Mouse (Mus musculus) kidney, postnatal 0 days (tissue): Measurements from ENCODE around the gene Asb16. TPM values are rescaled to one million over a fixed set of nuclear protein-coding genes. Genes with fewer than 3 reads are reported as not detected.
A peak's percentile ranks its signal among the peaks of the same experiment; 100 is the strongest.
"Not testable (repeated sequence)": the region's sequence is repeated elsewhere in the genome, so short reads cannot be mapped to it uniquely, and the experiment has no call there.

Experiments
- ATAC-seq: fragments of 200-750 bp; cut with Nextera tagmentation; replicated peaks from 2 replicates; pipeline ENCODE4 v1.8.0; 2017; ENCODE audit warnings: low read depth, moderate number of reproducible peaks, moderate TSS enrichment, moderate library complexity; ENCODE audit not compliant: low FRiP score
- DNase-seq: peaks from one replicate; pipeline ENCODE4 v3.0.0-alpha.2; 2016; ENCODE audit warnings: low spot score
- H3K27ac ChIP-seq: fragments of 300-500 bp; sonication (generic); 2 replicates; pipeline ENCODE4 v1.5.1; 2014; ENCODE audit warnings: mild to moderate bottlenecking
- H3K27me3 ChIP-seq: fragments of 300-500 bp; sonication (generic); 2 replicates; pipeline ENCODE4 v1.6.1; 2014; ENCODE audit warnings: low read length, mixed read lengths; ENCODE audit not compliant: insufficient read depth
- H3K36me3 ChIP-seq: fragments of 300-500 bp; sonication (generic); 2 replicates; pipeline ENCODE4 v1.6.1; 2014; ENCODE audit warnings: low read length, mixed read lengths; ENCODE audit not compliant: insufficient read depth
- H3K4me1 ChIP-seq: fragments of 300-500 bp; sonication (generic); replicated peaks from 2 replicates; pipeline ENCODE4 v1.6.1; 2014; ENCODE audit warnings: antibody characterized with exemption, low read length, mixed read lengths; ENCODE audit not compliant: insufficient read depth
- H3K4me2 ChIP-seq: fragments of 300-500 bp; sonication (generic); 2 replicates; pipeline ENCODE4 v1.6.1; 2014; ENCODE audit warnings: mild to moderate bottlenecking, low read length, moderate library complexity, mixed read lengths
- H3K4me3 ChIP-seq: fragments of 300-500 bp; sonication (generic); replicated peaks from 2 replicates; pipeline ENCODE4 v1.5.1; 2014; ENCODE audit warnings: low read depth, low read length
- H3K9ac ChIP-seq: fragments of 300-500 bp; sonication (generic); 2 replicates; pipeline ENCODE4 v1.6.1; 2014; ENCODE audit warnings: low read depth, low read length
- H3K9me3 ChIP-seq: fragments of 300-500 bp; sonication (generic); replicated peaks from 2 replicates; pipeline ENCODE4 v1.6.1; 2016; ENCODE audit warnings: low read length, inconsistent platforms, mixed read lengths
- CTCF ChIP-seq: IDR thresholded peaks from 2 replicates; pipeline ENCODE4 v1.5.1; 2016; ENCODE audit warnings: antibody characterized with exemption, low read depth, mild to moderate bottlenecking, moderate library complexity
- WGBS: fragments of 180-500 bp; shearing (Covaris S2); extraction: QIAGEN DNeasy Blood & Tissue Kit; methylation state at CpG from one replicate; pipeline ENCODE4 v1.1.7; 2014; 5-methylcytosine and 5-hydroxymethylcytosine counted together
- polyA plus RNA-seq: library from polyadenylated mRNA; unstranded; fragments of >200 nt; fragmentation: Nextera tagmentation; extraction: Ambion mirVana; gene quantifications from 2 replicates; pipeline ENCODE4 v1.2.1, GENCODE M21; 2015

Gene Asb16
- polyA plus RNA-seq, 1 experiment from 2014 or later = not detected

DNA sequence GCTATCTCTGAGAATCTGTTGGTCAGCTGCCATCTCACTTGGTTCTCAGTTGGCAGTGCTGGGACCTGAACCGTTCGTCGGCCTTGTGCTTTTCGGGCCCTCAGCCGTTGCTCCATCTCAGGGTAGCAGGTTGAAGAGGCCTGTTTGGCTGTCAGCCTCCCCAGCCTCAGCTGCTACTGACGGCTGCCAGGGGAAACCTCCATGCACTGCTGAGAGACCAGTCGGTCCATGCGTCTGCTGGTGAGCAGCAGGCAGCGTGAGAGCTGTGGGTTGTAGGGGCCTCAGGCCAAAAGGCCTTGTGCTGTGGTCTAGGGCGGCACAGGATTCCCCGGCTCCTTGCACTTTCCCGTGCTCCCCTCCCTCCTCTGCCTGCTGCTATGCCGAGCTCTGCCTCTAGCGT is 2.7 kb upstream of the Asb16 start:
- Histone ChIP-seq H3K27ac (no peak overlapping the region), H3K4me1 (0 out of 2 replicates have a peak, but pooled peaks cover 2% of the 10 kb centered on the region), H3K27me3 (no peaks in the 10 kb centered on the region), H3K9me3 (no peaks in the 10 kb centered on the region), H3K4me2 (no peak overlapping the region), H3K9ac (no peak overlapping the region), H3K36me3 (no peaks in the 10 kb centered on the region), H3K4me3 (no peak overlapping the region)
- WGBS = 67% methylated on average over 14 of the region's 14 CpGs
- ATAC-seq = no peak
- DNase-seq = no peak
- TF ChIP-seq CTCF = no peak

DNA sequence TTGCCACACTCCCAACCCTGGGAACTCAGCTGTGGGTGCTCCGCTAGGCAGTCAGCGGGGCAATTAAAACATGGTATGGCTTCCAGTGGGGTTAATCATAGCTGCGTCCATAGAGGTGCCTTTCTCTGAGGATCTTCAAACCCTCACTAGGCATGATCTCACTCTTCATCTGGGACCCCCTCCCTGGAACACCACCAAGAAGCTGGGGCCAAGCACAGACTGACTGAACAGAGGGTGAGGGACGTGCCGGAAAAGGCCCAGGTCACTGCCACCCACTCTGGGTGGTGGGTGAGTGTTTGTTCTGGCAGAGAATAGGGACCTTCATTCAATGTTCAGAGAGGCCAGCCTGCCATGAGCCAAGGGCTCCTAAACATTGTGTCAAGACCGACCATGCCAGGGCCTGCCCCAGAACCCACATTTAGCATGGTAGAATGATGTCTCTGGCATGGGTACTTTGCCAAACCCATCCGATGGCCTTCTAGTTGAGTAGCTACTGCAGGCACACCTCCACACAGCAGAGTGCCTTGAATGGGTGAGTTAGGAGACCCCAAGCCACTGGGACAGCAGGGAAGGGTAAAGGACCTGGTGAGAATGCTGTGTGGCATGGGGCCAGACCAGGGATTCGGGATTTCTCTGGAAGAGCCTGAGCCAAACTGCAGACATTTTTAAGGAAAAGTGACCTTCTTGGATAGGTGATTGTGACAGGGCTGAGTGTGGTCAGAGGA is 1.8 kb upstream of the Asb16 start:
- DNase-seq (no peak), ATAC-seq (no peak)
- TF ChIP-seq CTCF = no peak
- Histone ChIP-seq H3K27me3 (no peaks in the 10 kb centered on the region), H3K4me3 (no peak overlapping the region), H3K36me3 (no peaks in the 10 kb centered on the region), H3K9me3 (no peaks in the 10 kb centered on the region), H3K4me1 (0 out of 2 replicates have a peak, but pooled peaks cover 2% of the 10 kb centered on the region), H3K4me2 (no peak overlapping the region), H3K9ac (no peak overlapping the region), H3K27ac (no peak overlapping the region)
- WGBS = 91% methylated on average over 8 of the region's 8 CpGs

DNA sequence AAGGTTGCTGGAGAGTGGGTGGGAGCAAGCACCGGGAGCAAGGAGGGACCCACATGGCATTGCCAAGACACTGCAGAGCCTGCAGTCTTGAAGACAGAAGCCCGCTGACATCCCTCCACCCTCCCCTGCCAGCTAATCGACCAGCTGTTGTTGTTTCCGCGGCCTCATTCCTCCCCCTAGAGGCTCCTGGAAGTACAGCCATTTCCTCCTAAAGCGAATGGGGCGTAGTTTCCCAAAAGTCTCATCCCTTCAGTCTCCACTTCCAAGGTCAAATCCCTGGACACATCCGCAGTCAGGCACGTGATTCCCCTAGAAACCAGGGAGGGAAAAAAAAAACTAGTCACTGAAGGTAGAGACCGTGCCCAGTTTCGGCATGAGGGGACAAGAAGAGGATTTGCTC is 1.1 kb upstream of the Asb16 start:
- WGBS = 4% methylated on average over 11 of the region's 11 CpGs
- Histone ChIP-seq H3K27ac (no peak overlapping the region), H3K4me1 (0 out of 2 replicates have a peak, but pooled peaks cover 2% of the 10 kb centered on the region), H3K27me3 (no peaks in the 10 kb centered on the region), H3K4me2 (no peak overlapping the region), H3K36me3 (no peaks in the 10 kb centered on the region), H3K9ac (no peak overlapping the region), H3K9me3 (no peaks in the 10 kb centered on the region), H3K4me3 (no peak overlapping the region)
- DNase-seq = peak; percentile 93
- TF ChIP-seq CTCF = peak; percentile 85
- ATAC-seq = peak; percentile 44; the same call in 1 of the 2 replicates

DNA sequence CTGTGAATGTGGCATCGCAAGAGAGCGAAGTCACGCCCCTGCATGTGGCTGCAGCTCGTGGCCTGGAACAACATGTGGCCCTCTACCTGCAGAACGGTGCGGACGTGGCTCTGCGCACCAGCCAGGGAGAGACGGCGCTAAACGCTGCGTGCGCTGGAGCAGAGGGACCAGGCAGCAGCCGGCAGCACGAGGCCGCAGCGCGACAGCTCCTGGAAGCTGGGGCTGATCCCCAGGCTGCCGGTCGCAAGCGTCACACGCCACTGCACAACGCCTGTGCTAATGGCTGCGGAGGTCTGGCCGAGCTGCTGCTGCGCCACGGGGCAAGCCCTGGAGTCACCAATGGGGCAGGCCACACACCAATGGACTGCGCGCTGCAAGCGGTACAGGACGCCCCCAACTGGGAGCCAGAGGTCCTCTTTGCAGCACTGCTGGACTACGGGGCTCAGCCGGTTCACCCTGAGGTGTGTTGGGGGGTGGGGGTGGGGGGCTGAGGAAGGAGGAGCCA is 7.9 kb downstream of the Asb16 start:
- Histone ChIP-seq H3K9me3 (no peaks in the 10 kb centered on the region), H3K9ac (peak overlapping the region; percentile 41; the same call in 1 of the 2 replicates), H3K4me1 (peaks cover 10% of the 10 kb centered on the region; the same call in 1 of the 2 replicates), H3K4me3 (peak overlapping the region; percentile 24), H3K27me3 (0 out of 2 replicates have a peak, but pooled peaks cover 4% of the 10 kb centered on the region), H3K4me2 (peak overlapping the region; percentile 66), H3K36me3 (no peaks in the 10 kb centered on the region), H3K27ac (no peak overlapping the region)
- ATAC-seq (peak; percentile 88), DNase-seq (peak; percentile 73)
- 0 out of 2 replicates have a peak, but pooled peaks have one; percentile 8 for TF ChIP-seq CTCF
- WGBS = under 1% methylated on average over 33 of the region's 33 CpGs

DNA sequence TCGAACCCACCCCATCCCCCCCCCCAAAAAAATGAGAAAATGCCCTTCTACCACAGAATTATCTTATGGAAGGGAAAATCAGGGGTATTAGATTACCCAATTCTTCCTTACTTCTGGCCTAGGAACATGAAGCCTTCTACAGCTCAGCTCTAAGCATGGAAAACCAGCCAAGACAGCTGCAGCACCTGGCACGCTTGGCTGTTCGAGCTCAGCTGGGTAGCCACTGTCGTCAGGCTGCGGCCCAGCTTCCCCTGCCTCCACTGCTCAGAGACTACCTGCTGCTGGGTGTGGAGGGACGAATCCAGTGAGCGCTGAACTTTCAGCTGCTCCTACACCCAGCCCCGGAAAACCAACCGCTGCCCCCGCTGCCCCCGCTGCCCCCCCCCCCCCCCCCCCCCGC is 9.2 kb downstream of the Asb16 start:
- H3K9me3 ChIP-seq = no peaks in the 10 kb centered on the region
- no peak overlapping the region for H3K27ac ChIP-seq
- TF ChIP-seq CTCF = no peak

DNA sequence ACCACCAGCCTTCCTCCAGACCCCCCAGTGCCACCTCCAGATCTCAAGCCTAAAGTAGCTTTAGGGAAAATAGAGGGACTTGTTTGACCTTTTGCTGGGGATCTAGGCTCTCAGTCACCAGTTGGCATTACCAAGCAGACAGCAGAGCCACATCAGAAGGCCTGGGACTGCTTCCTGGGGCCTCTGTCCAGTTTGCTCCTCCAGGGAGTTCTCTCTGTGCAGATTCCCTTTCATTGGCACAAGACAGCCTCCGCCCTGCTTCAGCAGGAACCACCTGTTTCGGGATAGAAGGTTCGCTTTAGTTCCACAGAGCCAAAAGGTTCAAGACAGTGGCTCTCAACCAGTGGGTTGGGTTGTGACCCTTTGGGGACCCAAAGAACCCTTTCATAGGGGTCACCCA is 11.1 kb downstream of the Asb16 start:
- WGBS = 88% methylated on average over 3 of the region's 3 CpGs
- no peaks in the 10 kb centered on the region for H3K36me3 ChIP-seq
- no peak for ATAC-seq
- H3K4me3 ChIP-seq = no peak overlapping the region
- H3K9me3 ChIP-seq = no peaks in the 10 kb centered on the region
- H3K27ac ChIP-seq = no peak overlapping the region
- 0 out of 2 replicates have a peak, but pooled peaks cover 4% of the 10 kb centered on the region for H3K27me3 ChIP-seq
- peaks cover 10% of the 10 kb centered on the region; the same call in 1 of the 2 replicates for H3K4me1 ChIP-seq
- no peak overlapping the region for H3K4me2 ChIP-seq
- H3K9ac ChIP-seq = no peak overlapping the region
- no peak for DNase-seq
- no peak for TF ChIP-seq CTCF

More for the DNA sequence above, 9.2 kb downstream of the Asb16 start:
- Histone ChIP-seq H3K9ac (no peak overlapping the region), H3K4me3 (no peak overlapping the region), H3K27me3 (0 out of 2 replicates have a peak, but pooled peaks cover 4% of the 10 kb centered on the region), H3K4me2 (no peak overlapping the region), H3K4me1 (peaks cover 10% of the 10 kb centered on the region; the same call in 1 of the 2 replicates), H3K36me3 (no peaks in the 10 kb centered on the region)
- DNase-seq = no peak
- ATAC-seq = no peak
- 76% methylated on average over 9 of the region's 12 CpGs for WGBS

DNA sequence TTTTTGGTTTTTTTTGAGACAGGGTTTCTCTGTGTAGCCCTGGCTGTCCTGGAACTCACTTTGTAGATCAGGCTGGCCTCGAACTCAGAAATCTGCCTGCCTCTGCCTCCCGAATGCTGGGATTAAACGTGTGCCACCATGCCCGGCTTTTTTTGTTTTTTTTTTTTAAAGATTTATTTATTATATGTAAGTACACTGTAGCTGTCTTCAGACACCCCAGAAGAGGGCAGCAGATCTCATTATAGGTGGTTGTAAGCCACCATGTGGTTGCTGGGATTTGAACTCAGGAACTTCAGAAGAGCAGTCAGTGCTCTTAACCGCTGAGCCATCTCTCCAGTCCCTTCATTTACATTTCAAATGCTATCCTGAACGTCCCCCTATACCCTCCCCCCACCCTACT is 11.7 kb downstream of the Asb16 start:
- H3K36me3 ChIP-seq, H3K4me2 ChIP-seq, H3K9ac ChIP-seq, H3K9me3 ChIP-seq, ATAC-seq, H3K4me3 ChIP-seq, DNase-seq, H3K27me3 ChIP-seq, H3K27ac ChIP-seq, H3K4me1 ChIP-seq: not testable (repeated sequence)
- 73% methylated on average over 6 of the region's 6 CpGs for WGBS
